Mouse (Mus musculus): ENCODE data around the gene Efcab3. TPM values are rescaled to one million over a fixed set of nuclear protein-coding genes. Genes with fewer than 3 reads are reported as not detected.

The Efcab3 gene
- polyA plus RNA-seq, 1 experiment from 2014 or later, result not detected

DNA sequence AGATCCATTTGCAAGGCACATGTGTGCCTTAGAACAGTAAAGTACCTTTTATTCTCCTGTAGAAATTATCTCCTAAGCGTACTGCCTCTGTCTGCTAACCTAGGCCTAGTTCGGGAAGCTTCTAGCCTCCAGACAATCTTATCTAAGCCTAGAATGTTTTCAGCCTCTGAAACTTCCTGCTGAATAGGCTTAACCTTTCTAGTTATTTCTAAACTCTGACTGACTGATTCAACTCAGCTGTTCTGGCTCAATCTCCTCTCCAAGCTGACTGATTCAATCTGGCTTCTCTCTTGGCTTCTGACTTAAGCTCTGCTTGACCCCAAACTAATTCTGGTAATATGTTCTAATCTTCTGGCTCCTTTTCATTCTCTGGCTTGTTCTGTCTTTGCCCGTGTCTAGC lies 86.0 kb downstream of the Efcab3 start:
- Histone ChIP-seq H3K36me3 (no peaks in the 10 kb centered on the region), H3K4me1 (replicated peaks) (peaks cover 34% of the 10 kb centered on the region), H3K27ac (no peak overlapping the region), H3K9me3 (no peaks in the 10 kb centered on the region), H3K4me2 (no peak overlapping the region), H3K27me3 (peaks cover 37% of the 10 kb centered on the region), H3K9ac (replicated peaks) (no peak overlapping the region), H3K4me3 (replicated peaks) (no peak overlapping the region)
- no peak for ATAC-seq (ENCODE audit: insufficient number of reproducible peaks, insufficient read depth, low FRiP score, low TSS enrichment, low read depth)
- 79% methylated on average over 3 of the region's 3 CpGs for WGBS

DNA sequence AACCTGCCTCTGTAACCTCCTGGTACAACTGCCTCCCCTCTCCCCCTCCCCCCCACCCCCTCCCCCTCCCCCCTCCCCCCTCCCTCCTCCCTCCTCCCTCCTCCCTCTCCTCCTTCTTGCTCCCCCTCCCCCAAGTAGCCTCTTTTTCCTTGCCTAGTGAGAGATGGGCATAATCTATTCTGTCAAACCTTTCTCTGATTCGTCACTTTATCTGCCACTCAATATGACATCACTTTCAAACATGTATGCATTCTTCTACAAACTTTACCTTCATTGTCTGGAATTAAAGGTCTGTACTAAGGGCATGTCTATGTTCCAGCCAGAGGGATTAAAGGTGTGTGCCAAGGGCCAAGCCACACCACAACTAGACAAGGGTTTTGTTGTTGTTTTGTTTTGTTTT lies 86.4 kb downstream of the Efcab3 start:
- H3K27me3 ChIP-seq, result peaks cover 40% of the 10 kb centered on the region
- WGBS, result 89% methylated on average over 1 of the region's 1 CpGs

DNA sequence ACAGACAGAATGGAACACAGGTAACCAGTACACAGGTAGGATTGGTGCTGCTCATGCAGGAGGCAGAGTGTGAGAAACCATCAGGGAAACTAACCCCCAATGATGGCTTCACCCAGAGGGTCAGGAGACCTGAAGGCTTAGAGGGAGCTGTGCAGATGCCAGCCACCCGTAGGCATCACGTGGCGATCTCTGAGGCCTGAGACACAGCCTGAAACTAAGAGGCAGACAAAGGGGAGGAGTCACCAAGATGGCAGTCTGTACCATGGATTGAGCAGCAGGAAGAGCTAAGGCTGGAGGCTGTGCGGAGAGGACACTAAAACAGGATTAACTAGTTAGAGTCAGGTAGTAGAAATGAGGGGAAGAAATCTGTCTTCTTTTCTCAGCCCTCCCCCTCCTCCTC lies 87.3 kb downstream of the Efcab3 start:
- peaks cover 34% of the 10 kb centered on the region for H3K4me1 ChIP-seq (replicated peaks)
- peaks cover 41% of the 10 kb centered on the region for H3K27me3 ChIP-seq
- H3K9ac ChIP-seq (replicated peaks), result no peak overlapping the region
- H3K4me2 ChIP-seq, result no peak overlapping the region
- no peaks in the 10 kb centered on the region for H3K9me3 ChIP-seq
- no peak for ATAC-seq (ENCODE audit: insufficient number of reproducible peaks, insufficient read depth, low FRiP score, low TSS enrichment, low read depth)
- H3K4me3 ChIP-seq (replicated peaks), result no peak overlapping the region
- H3K36me3 ChIP-seq, result no peaks in the 10 kb centered on the region
- H3K27ac ChIP-seq, result no peak overlapping the region
- 43% methylated on average over 4 of the region's 4 CpGs for WGBS

More for the DNA sequence above, 86.4 kb downstream of the Efcab3 start:
- Histone ChIP-seq H3K9me3 (no peaks in the 10 kb centered on the region), H3K4me1 (replicated peaks) (peaks cover 34% of the 10 kb centered on the region), H3K36me3 (no peaks in the 10 kb centered on the region), H3K27ac (no peak overlapping the region), H3K4me2 (no peak overlapping the region), H3K9ac (replicated peaks) (no peak overlapping the region), H3K4me3 (replicated peaks) (no peak overlapping the region)
- no peak for ATAC-seq (ENCODE audit: insufficient number of reproducible peaks, insufficient read depth, low FRiP score, low TSS enrichment, low read depth)

DNA sequence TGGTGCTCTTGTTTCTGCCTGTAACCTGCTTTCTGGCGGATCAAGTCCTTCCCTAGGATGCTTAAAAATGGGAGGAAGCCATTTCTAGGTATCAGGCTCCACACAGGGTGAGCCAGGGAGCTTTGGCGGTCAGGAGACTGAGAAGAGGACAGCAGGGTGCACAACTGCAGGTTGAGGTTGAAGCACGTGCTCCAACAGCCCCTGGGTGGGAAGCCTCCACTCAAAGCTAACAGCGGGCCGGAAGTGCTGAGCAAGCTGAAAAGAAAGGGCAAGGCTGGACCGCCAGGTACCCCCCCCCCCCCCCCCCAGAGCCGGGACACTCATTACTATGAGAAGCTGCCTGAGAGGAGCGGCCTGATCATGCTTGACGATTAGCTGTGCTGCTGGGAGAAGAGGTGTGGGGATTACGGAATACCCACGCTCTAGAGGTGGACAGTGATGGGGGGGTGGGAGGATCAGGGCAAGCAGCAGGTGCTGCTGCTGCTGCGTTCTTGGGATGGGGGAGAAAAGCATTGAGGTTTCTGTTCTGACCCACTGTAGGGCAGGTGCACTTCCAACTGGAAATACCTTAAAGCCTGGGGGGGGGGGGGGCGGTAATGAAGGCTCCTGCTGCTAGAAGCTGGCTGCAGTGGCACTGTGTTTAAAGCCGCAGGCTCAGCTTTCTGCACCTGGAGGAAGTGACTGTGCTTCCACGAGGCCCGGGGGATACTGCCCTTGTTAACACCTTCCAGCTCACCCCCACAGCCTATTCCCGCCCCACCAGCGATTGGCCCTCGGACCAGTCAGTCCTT lies 88.0 kb downstream of the Efcab3 start:
- peaks cover 41% of the 10 kb centered on the region for H3K27me3 ChIP-seq
- H3K9ac ChIP-seq (replicated peaks), result no peak overlapping the region
- no peaks in the 10 kb centered on the region for H3K36me3 ChIP-seq
- peaks cover 34% of the 10 kb centered on the region for H3K4me1 ChIP-seq (replicated peaks)
- H3K9me3 ChIP-seq, result no peaks in the 10 kb centered on the region
- no peak overlapping the region for H3K4me3 ChIP-seq (replicated peaks)
- H3K4me2 ChIP-seq, result peak overlapping the region; percentile 44
- peak; percentile 81 for ATAC-seq (ENCODE audit: insufficient number of reproducible peaks, insufficient read depth, low FRiP score, low TSS enrichment, low read depth)
- 11% methylated on average over 19 of the region's 19 CpGs for WGBS
- no peak overlapping the region for H3K27ac ChIP-seq

DNA sequence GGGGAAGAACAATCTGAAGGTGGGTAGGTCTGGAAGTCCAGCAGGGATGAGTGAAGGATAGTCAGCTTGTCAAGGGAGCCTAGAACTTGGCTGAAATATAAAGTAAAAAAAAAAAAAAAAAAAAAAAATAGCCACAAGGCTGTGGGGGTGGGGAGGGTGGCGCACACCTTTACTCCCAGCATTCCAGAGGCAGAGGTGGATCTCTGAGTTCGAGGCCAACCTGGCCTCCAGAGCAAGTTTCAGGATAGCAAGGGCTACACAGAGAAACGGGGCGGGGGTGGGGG lies 88.6 kb downstream of the Efcab3 start:
- H3K4me2 ChIP-seq, result peak overlapping the region; percentile 44
- no peak overlapping the region for H3K4me3 ChIP-seq (replicated peaks)
- H3K9ac ChIP-seq (replicated peaks), result no peak overlapping the region
- no peak overlapping the region for H3K27ac ChIP-seq
- H3K27me3 ChIP-seq, result peaks cover 44% of the 10 kb centered on the region
- H3K9me3 ChIP-seq, result no peaks in the 10 kb centered on the region
- peaks cover 34% of the 10 kb centered on the region for H3K4me1 ChIP-seq (replicated peaks)
- ATAC-seq (ENCODE audit: insufficient number of reproducible peaks, insufficient read depth, low FRiP score, low TSS enrichment, low read depth), result no peak
- WGBS, result no CpG with 5 or more reads among the region's 4 CpGs
- no peaks in the 10 kb centered on the region for H3K36me3 ChIP-seq

DNA sequence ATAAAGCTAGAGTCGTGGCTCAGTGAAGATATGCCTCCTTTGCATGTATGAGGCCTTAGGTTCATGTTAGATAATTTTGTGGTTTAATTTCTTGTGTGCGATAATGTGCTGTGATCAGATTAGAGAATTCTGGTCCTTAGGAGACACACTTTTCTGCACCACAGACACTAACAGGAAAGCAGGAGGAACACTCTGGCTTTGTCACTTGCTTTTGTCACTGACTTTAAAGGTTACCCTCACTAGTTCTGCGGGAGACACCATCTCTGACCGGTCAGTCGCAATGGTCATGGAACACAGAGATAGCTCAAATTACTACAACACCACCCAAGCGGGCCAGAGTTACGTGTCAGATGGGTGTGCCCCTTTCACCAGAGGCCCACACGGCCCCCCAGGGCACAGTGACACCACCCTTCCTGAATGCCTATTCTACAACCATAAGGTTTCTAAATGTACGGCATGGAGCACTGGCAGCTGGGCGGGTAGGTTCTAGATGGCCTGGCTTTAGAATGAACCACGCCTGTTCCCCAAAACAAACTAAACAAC lies 89.0 kb downstream of the Efcab3 start:
- no peak overlapping the region for H3K27ac ChIP-seq
- no peaks in the 10 kb centered on the region for H3K9me3 ChIP-seq
- H3K4me3 ChIP-seq (replicated peaks), result no peak overlapping the region
- WGBS, result 59% methylated on average over 11 of the region's 11 CpGs
- ATAC-seq (ENCODE audit: insufficient number of reproducible peaks, insufficient read depth, low FRiP score, low TSS enrichment, low read depth), result no peak
- no peak overlapping the region for H3K4me2 ChIP-seq
- no peak overlapping the region for H3K9ac ChIP-seq (replicated peaks)
- peaks cover 34% of the 10 kb centered on the region for H3K4me1 ChIP-seq (replicated peaks)
- H3K27me3 ChIP-seq, result peaks cover 44% of the 10 kb centered on the region
- H3K36me3 ChIP-seq, result no peaks in the 10 kb centered on the region

DNA sequence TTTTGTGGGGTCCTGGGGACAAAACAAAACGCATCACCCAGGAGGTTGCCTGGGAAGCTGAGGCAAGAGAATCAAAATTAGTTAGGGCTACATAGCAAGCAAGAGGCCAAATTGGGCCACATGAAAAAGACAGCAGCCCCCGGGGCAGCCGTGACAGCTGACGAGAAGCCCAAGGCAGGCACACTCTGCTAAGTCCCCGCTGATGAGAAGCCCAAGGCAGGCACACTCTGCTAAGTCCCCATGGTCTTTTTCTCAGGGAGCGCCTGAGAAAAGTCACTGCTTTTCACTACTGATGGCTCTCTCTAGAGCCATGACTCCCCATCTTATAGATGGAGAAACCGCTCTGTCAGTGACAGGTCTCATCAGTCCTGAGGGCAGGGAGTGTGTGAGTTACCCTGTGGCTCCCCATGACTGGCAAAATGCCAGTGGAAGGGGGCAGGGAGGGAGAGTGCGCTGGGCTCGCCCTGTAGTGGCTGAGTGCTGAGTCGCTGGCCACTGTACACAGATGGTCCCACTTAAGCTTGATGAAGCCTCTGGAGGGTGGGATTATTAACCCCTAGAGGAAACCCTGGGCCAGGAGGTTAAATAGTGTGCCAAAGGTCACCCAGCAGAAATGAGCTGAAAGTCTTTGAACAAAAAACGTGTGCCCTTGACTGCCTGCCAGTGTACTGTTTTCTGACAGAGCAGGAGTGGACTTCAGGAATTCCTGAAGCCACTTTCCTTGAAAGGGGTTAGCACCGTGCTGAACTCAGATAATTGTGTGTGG lies 89.9 kb downstream of the Efcab3 start:
- Histone ChIP-seq H3K4me3 (replicated peaks) (no peak overlapping the region), H3K27ac (no peak overlapping the region), H3K27me3 (peaks cover 44% of the 10 kb centered on the region), H3K9ac (replicated peaks) (no peak overlapping the region), H3K4me1 (replicated peaks) (peaks cover 34% of the 10 kb centered on the region), H3K36me3 (no peaks in the 10 kb centered on the region), H3K4me2 (no peak overlapping the region), H3K9me3 (no peaks in the 10 kb centered on the region)
- ATAC-seq (ENCODE audit: insufficient number of reproducible peaks, insufficient read depth, low FRiP score, low TSS enrichment, low read depth), result peak; percentile 57; the same call in 1 of the 2 replicates
- 6% methylated on average over 12 of the region's 12 CpGs for WGBS

DNA sequence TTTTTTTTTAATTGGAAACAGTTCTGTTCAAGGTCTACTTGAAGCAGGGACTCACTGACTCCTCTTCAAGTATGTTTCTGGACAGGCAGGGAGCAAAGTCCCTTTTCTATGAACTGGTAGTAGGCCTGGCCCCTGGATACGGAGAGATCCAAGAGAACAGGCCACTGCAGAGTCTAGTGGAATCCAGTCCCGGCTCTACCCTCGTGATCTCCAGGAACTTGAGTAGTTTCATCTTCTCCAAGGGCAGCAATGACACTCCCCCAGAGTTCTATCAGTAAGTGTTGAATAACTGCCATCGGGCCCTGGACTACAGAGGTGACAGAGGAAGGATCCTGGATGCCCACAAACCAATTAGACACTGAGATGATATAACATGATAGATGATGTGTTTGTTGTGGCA lies 92.5 kb downstream of the Efcab3 start:
- no peak overlapping the region for H3K9ac ChIP-seq (replicated peaks)
- 42% methylated on average over 4 of the region's 4 CpGs for WGBS
- no peaks in the 10 kb centered on the region for H3K36me3 ChIP-seq
- no peaks in the 10 kb centered on the region for H3K9me3 ChIP-seq
- ATAC-seq (ENCODE audit: insufficient number of reproducible peaks, insufficient read depth, low FRiP score, low TSS enrichment, low read depth), result no peak
- peaks cover 35% of the 10 kb centered on the region for H3K27me3 ChIP-seq
- H3K4me3 ChIP-seq (replicated peaks), result no peak overlapping the region
- no peak overlapping the region for H3K27ac ChIP-seq
- no peak overlapping the region for H3K4me2 ChIP-seq
- H3K4me1 ChIP-seq (replicated peaks), result peaks cover 33% of the 10 kb centered on the region

DNA sequence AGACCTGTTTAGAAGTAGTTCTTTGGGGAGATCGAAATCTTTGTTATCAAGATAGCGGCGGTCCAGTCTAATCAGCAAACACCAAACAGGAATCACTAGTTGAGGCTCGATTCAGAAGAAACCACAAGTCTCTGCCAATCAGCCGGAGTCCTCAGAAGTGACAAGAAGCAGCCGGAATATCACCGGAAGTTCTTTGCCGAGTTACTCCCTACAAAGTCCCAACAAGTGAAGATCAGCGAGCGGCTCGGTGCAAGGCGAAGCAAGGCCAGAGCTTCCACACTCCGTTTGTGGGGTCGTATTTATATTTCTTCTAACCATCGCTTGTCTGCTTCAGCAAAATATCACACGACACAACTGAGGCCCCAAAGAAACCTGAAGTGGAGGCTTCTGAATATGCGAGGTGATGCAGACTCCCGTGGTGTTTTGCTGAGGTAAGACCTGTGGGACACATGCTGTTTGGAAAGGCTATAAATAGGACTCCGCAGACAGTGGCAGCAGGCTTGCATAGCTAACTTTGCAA lies 93.4 kb downstream of the Efcab3 start:
- no peak overlapping the region for H3K4me3 ChIP-seq (replicated peaks)
- peaks cover 28% of the 10 kb centered on the region for H3K27me3 ChIP-seq
- 81% methylated on average over 19 of the region's 19 CpGs for WGBS
- ATAC-seq (ENCODE audit: insufficient number of reproducible peaks, insufficient read depth, low FRiP score, low TSS enrichment, low read depth), result no peak
- H3K9ac ChIP-seq (replicated peaks), result no peak overlapping the region
- peaks cover 24% of the 10 kb centered on the region for H3K4me1 ChIP-seq (replicated peaks)
- no peak overlapping the region for H3K27ac ChIP-seq
- no peak overlapping the region for H3K4me2 ChIP-seq
- H3K36me3 ChIP-seq, result no peaks in the 10 kb centered on the region
- no peaks in the 10 kb centered on the region for H3K9me3 ChIP-seq

DNA sequence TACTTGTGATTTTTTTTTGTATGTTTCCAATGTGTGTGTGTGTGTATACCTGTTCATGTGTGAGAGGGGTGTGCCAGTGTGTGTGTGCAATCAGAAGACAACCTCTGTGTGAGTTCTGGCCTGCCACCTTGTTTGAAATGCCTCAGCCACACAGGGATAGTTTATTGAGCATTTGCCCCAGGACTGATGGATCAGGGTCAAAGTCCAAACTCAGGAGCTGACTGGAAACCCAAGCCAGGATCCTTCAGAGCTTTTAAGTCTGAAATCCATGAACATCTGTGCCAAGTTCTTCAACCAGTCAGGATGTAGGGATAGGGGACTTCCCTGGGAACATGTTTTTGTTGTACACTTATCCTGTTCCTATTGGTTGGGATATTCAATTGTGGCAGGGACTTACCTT lies 94.7 kb downstream of the Efcab3 start:
- Histone ChIP-seq H3K9me3 (peaks cover 7% of the 10 kb centered on the region; the same call in 1 of the 2 replicates), H3K4me2 (no peak overlapping the region), H3K27ac (no peak overlapping the region), H3K4me1 (replicated peaks) (peaks cover 12% of the 10 kb centered on the region), H3K27me3 (peaks cover 26% of the 10 kb centered on the region), H3K9ac (replicated peaks) (no peak overlapping the region), H3K36me3 (no peaks in the 10 kb centered on the region), H3K4me3 (replicated peaks) (no peak overlapping the region)
- ATAC-seq (ENCODE audit: insufficient number of reproducible peaks, insufficient read depth, low FRiP score, low TSS enrichment, low read depth), result no peak

DNA sequence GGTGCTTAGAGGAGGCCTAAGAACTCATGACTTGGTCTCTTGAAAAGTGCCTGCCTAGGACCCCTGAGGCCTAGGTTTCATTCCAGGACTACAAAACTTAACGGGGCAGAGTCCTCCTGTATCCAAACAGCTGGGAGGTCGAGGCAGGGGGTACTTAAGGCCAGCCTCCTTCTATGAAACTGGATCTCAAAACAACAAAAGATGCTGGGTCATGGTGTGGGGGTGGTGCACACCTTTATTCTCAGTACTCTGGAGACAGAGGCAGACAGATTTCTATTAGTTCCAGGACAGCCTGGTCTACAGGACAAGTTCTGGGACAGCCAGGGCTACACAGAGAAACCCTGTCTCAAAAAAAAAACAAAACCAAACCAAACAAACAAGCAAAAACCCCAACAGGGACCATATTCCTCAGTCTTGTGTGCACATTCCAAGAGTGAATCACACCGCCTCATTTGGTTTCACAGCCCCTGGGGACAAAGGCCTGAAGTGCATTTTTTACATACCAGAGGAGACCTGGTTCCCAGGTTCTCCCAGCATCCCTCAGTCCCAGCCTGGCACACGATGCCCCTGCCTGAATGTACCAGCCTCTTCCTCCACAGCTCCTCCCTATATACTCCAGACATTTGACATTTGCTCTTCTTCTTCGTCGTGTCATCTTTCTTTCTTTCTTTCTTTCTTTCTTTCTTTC lies 96.4 kb downstream of the Efcab3 start:
- ATAC-seq (ENCODE audit: insufficient number of reproducible peaks, insufficient read depth, low FRiP score, low TSS enrichment, low read depth), result no peak
- Histone ChIP-seq H3K27ac (no peak overlapping the region), H3K27me3 (peaks cover 19% of the 10 kb centered on the region), H3K4me3 (replicated peaks) (no peak overlapping the region), H3K36me3 (no peaks in the 10 kb centered on the region), H3K9ac (replicated peaks) (no peak overlapping the region), H3K4me2 (no peak overlapping the region), H3K9me3 (peaks cover 19% of the 10 kb centered on the region), H3K4me1 (replicated peaks) (no peaks in the 10 kb centered on the region)
- WGBS, result 60% methylated on average over 6 of the region's 6 CpGs
